Mouse (Mus musculus) cerebellum, postnatal 25 days (tissue): ENCODE measurements around the gene Psg28.
"Not testable (repeated sequence)": the region's sequence is repeated elsewhere in the genome, so short reads cannot be mapped to it uniquely, and the experiment has no call there.

Experiments
- DNase-seq, 2 experiments: peaks; one replicate each; pipeline ENCODE4 v3.0.0; 2021; ENCODE audit warnings: mixed read lengths in 2 of 2

The Psg28 gene

GRCm38 (mm10) chr7:18431941-18432340, at the start of gene Psg28:
Psg28 (minus strand) TSS chr7:18432041.
- DNase-seq, result not testable (repeated sequence)

GRCm38 (mm10) chr7:18403407-18403806, 28.4 kb downstream of the Psg28 start:
- DNase-seq, result peak in 1 of 2 experiments; percentile 5

- peak in 1 of 2 experiments; percentile 13 for DNase-seq
These were observed 29.2 kb downstream of the Psg28 start for GRCm38 (mm10) chr7:18402527-18403237.

GRCm38 (mm10) chr7:18391483-18391882, 40.4 kb downstream of the Psg28 start:
- DNase-seq, result not testable (repeated sequence)

- no peak for DNase-seq
These were observed 53.5 kb downstream of the Psg28 start for GRCm38 (mm10) chr7:18378295-18378694.
